Mouse (Mus musculus): ENCODE results near the gene Sprr2a1. TPM values are rescaled to one million over a fixed set of nuclear protein-coding genes. Genes with fewer than 3 reads are reported as not detected.

The Sprr2a1 gene
- total RNA-seq, 2 experiments from 2014 or later = not detected

Other genes with a start within 250 kb of the Sprr2a1 start
- gene Pglyrp3, start 201.2 kb upstream of the Sprr2a1 start, total RNA-seq (2021) = not detected
- not detected for gene Lor, start 132.7 kb upstream of the Sprr2a1 start, total RNA-seq (2021)
- under 1 TPM in 1 of 2 experiments, not detected in 1; 0.23 TPM for gene Prr9, start 91.9 kb upstream of the Sprr2a1 start, total RNA-seq (2021)
- gene Lelp1, start 73.1 kb upstream of the Sprr2a1 start, total RNA-seq (2021) = not detected
- not detected for gene Sprr2a2, start 121 bp downstream of the Sprr2a1 start, total RNA-seq (2021)
- gene Sprr2a3, start 69.6 kb downstream of the Sprr2a1 start, total RNA-seq (2021) = not detected
- gene Sprr2b, start 100.8 kb downstream of the Sprr2a1 start, total RNA-seq (2021) = not detected
- gene Sprr2d, start 123.3 kb downstream of the Sprr2a1 start, total RNA-seq (2021) = not detected
- gene Sprr2e, start 136.3 kb downstream of the Sprr2a1 start, total RNA-seq (2021) = not detected
- not detected for gene Sprr2f, start 149.4 kb downstream of the Sprr2a1 start, total RNA-seq (2021)
- gene Sprr2h, start 169.9 kb downstream of the Sprr2a1 start, total RNA-seq (2021) = not detected
- gene Sprr2i, start 192.2 kb downstream of the Sprr2a1 start, total RNA-seq (2021) = not detected
- not detected for gene Sprr2j-ps, start 202.3 kb downstream of the Sprr2a1 start, total RNA-seq (2021)
- gene Gm9774, start 213.6 kb downstream of the Sprr2a1 start, total RNA-seq (2021) = 1 to 10 TPM; 3.9 to 5.8 TPM
- not detected for gene Sprr2k, start 216.8 kb downstream of the Sprr2a1 start, total RNA-seq (2021)
- not detected for gene Sprr1b, start 223.0 kb downstream of the Sprr2a1 start, total RNA-seq (2021)
- gene Sprr3, start 242.9 kb downstream of the Sprr2a1 start, total RNA-seq (2021) = not detected

Data from gastrocnemius, postnatal 10 days (tissue).